Mouse (Mus musculus) limb, embryonic 13.5 days (tissue): Measurements from ENCODE around the gene Rbm33. TPM values are rescaled to one million over a fixed set of nuclear protein-coding genes. Genes with fewer than 3 reads are reported as not detected.

Experiments
- ATAC-seq: fragments of 200-750 bp; cut with Nextera tagmentation; 2 replicates; pipeline ENCODE4 v1.8.0; 2017; ENCODE audit warnings: low read depth, moderate number of reproducible peaks, moderate TSS enrichment; ENCODE audit not compliant: low FRiP score
- H3K27ac ChIP-seq: fragments of 300-500 bp; sonication (generic); 2 replicates; pipeline ENCODE4 v1.5.1; 2015; ENCODE audit warnings: inconsistent platforms, mild to moderate bottlenecking, moderate library complexity
- H3K27me3 ChIP-seq: fragments of 300-500 bp; sonication (generic); 2 replicates; pipeline ENCODE4 v1.6.1; 2015; ENCODE audit warnings: mild to moderate bottlenecking, inconsistent platforms
- H3K36me3 ChIP-seq: fragments of 300-500 bp; sonication (generic); 2 replicates; pipeline ENCODE4 v1.6.1; 2015; ENCODE audit warnings: inconsistent platforms, mild to moderate bottlenecking, moderate library complexity
- H3K4me1 ChIP-seq: fragments of 300-500 bp; sonication (generic); 2 replicates; pipeline ENCODE4 v1.6.1; 2015; ENCODE audit warnings: inconsistent platforms
- H3K4me2 ChIP-seq: fragments of 300-500 bp; sonication (generic); replicated peaks from 2 replicates; pipeline ENCODE4 v1.6.1; 2015; ENCODE audit warnings: inconsistent platforms, mild to moderate bottlenecking, moderate library complexity
- H3K4me3 ChIP-seq: fragments of 300-500 bp; sonication (generic); 2 replicates; pipeline ENCODE4 v1.5.1; 2015; ENCODE audit warnings: moderate library complexity, mild to moderate bottlenecking, inconsistent platforms
- H3K9ac ChIP-seq: fragments of 300-500 bp; sonication (generic); 2 replicates; pipeline ENCODE4 v1.6.1; 2015; ENCODE audit warnings: mild to moderate bottlenecking, inconsistent platforms
- H3K9me3 ChIP-seq: fragments of 300-500 bp; sonication (generic); 2 replicates; pipeline ENCODE4 v1.6.1; 2016; ENCODE audit warnings: inconsistent platforms
- WGBS: fragments of 180-500 bp; shearing (Covaris S2); methylation state at CpG from one replicate; pipeline ENCODE4 v1.1.7; 2015; 5-methylcytosine and 5-hydroxymethylcytosine counted together
- polyA plus RNA-seq: library from polyadenylated mRNA; unstranded; fragments of >200 nt; fragmentation: Nextera tagmentation; extraction: Ambion mirVana; gene quantifications from 2 replicates; pipeline ENCODE4 v1.2.1, GENCODE M21; 2015

Gene Rbm33
- polyA plus RNA-seq, 1 experiment from 2014 or later = 12.5 TPM

DNA sequence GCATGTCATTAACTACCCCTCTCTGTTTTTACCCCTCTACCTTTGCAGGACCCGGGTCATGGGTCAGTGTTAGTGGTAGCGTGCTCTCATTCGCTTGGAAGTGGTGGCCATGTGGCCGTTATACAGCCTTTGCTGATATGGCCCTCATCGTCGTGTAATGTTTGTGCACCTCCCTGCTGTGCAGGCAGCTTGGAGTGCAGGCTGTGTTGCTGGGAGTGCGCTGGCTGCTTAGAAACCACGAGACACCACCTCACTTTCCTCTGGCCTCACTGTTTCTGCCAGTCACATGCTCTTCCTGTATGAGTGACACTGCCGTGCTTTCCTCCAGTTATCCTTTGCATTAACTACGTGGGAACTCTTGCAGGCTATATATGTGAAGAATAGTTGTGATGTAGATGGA, 101.8 kb downstream of the Rbm33 start:
- no peak for ATAC-seq
- Histone ChIP-seq H3K9me3 (no peaks in the 10 kb centered on the region), H3K27me3 (no peaks in the 10 kb centered on the region), H3K36me3 (peaks cover 67% of the 10 kb centered on the region), H3K9ac (no peak overlapping the region), H3K27ac (no peak overlapping the region), H3K4me3 (no peak overlapping the region), H3K4me1 (no peaks in the 10 kb centered on the region), H3K4me2 (no peak overlapping the region)
- 79% methylated on average over 10 of the region's 10 CpGs for WGBS

DNA sequence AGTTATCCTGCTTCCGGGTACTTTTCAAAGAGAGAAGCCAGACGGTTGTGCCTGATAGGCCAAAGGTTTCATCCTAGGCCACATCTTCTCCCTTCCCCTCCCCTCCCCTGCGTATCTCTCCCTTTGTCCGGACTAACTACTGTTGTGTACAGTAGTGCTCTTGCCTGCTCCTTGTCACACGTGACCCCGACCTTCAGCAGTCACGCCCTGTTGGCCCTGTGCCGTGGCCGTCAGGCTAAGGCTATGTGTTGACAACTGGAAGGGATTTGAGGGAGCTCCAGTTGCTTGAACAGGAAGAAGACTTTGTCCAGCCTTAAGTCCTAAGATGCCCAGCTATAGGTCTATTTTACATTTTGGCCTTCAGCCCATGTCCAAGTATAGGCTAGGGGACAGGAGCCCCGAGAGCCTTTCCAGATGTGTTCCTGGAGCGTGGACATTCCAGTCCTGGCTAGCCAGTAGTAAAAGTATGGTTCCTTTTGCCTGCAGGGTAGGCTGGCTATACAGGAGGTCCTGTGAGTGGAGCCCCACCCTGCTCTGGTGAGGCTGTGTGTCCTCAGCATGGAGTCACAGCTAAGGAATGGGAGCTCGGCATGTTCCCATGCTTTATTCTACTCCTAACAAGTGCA, 102.8 kb downstream of the Rbm33 start:
- peaks cover 57% of the 10 kb centered on the region for H3K36me3 ChIP-seq

DNA sequence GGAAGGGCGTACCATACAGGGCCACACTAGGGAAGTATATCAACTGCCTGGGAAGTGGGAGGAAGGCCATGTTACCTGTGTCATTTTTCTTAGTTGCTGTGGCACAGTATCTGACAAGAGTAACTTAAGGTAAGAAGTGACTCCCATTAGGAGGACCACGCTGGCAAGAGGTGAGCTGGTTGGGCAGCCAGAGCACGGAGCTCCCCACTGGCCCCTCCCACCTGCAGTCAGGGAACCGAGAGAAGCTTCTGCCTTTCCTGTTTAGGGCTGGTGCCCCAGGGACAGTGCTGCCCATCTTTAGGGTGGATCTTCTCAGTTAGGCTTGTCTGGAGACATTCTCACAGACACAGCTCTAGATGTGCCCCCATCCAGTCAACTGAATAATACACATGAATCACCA, 106.9 kb downstream of the Rbm33 start:
- 66% methylated on average over 4 of the region's 4 CpGs for WGBS
- Histone ChIP-seq H3K9me3 (no peaks in the 10 kb centered on the region), H3K4me1 (no peaks in the 10 kb centered on the region), H3K4me3 (no peak overlapping the region), H3K27ac (no peak overlapping the region), H3K27me3 (no peaks in the 10 kb centered on the region), H3K4me2 (no peak overlapping the region), H3K36me3 (peaks cover 21% of the 10 kb centered on the region), H3K9ac (no peak overlapping the region)
- no peak for ATAC-seq

More for the DNA sequence above, 102.8 kb downstream of the Rbm33 start:
- no peak overlapping the region for H3K27ac ChIP-seq
- H3K4me1 ChIP-seq = no peaks in the 10 kb centered on the region
- H3K9me3 ChIP-seq = no peaks in the 10 kb centered on the region
- no peak overlapping the region for H3K4me3 ChIP-seq
- no peaks in the 10 kb centered on the region for H3K27me3 ChIP-seq
- ATAC-seq = no peak
- H3K4me2 ChIP-seq = no peak overlapping the region
- 91% methylated on average over 12 of the region's 12 CpGs for WGBS
- no peak overlapping the region for H3K9ac ChIP-seq

DNA sequence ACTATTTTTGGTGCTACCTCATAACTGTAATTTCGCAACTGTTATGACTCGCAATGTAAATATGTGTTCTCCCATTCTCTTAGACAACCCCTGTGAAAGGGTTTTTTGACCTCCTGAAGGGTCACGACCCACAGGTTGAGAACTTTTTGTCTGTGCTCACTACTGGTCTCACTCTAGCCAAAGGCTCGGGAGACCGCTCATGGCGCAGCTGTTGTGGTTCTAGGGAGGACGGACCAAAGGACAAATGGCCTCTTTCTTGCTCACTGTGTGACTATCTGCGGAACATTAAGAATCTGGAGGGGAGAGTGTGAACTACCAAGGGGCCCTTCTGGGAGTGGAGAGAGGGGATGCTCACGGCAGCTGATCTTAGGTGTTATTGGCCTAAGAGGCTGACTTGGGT, 109.0 kb downstream of the Rbm33 start:
- Histone ChIP-seq H3K9me3 (no peaks in the 10 kb centered on the region), H3K4me3 (no peak overlapping the region), H3K27me3 (no peaks in the 10 kb centered on the region), H3K36me3 (no peaks in the 10 kb centered on the region; the same call in 1 of the 2 replicates), H3K9ac (no peak overlapping the region), H3K27ac (no peak overlapping the region), H3K4me1 (no peaks in the 10 kb centered on the region), H3K4me2 (no peak overlapping the region)
- 93% methylated on average over 9 of the region's 9 CpGs for WGBS
- no peak for ATAC-seq

DNA sequence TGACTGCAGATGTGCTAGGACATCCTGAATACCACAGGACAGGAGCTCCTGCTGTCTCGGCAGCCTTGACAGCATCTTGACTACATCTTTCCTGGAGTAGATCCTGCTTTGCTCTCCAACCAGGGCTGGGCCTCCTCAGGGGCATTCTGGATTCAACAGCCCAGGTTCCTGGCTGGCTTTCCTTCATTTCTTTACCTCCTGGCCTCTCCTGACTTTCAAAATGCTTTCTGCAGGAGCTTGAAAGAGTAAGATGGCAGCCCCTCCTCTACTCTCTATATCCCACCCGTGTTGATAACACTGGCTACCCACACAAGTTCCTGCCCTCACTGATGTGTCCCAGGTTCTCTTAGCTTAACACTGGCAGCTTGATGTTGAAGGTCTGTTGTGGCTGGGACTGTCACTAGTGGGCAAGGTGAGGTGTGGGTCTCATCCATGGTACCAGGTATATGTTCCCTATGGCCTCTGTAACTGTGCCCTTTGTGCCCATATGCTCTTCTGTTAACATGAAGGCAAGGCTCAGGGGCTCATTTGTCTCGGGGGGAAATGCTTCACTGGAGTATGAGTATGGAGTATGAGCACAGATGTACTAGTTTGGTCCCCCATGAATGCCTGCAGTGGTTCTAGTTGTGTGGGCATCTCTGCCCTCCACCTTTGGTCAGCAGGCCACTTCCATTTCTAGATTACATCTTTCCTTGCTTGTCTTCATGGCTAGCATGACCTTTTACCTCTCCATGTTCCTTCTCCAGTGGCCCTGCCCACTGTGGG, 133.4 kb downstream of the Rbm33 start:
- Histone ChIP-seq H3K36me3 (no peaks in the 10 kb centered on the region), H3K4me1 (no peaks in the 10 kb centered on the region), H3K4me3 (no peak overlapping the region), H3K27ac (no peak overlapping the region), H3K9me3 (no peaks in the 10 kb centered on the region), H3K9ac (no peak overlapping the region), H3K27me3 (peaks cover 32% of the 10 kb centered on the region), H3K4me2 (no peak overlapping the region)
- ATAC-seq = no peak
- WGBS = 59% methylated on average over 3 of the region's 3 CpGs

DNA sequence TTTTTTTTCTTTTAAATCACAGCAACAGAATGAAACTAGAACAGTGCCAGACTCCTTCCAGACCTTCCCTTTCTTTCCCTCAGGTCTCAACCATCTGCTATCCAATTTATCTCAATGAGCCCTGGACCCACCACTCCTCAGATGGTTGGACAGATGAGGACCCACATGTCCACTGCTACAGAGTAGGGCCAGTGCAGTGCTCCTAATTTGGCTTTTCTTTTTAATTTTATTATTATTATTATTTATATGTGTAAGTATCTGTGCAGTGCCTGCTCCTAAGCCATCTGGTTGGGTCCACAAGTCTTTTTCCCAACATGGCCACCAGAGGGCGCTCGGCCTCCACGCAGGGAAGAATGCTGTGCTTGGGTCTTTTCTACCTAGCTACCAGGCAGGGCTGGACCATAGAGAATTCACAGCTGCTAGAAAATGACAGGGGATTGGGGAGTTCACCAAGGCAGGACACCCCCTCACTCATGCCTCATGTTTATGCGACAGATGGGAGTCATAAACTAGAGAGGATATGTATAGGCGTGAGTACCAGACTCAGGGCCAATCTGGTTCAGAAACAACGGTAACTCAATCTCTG, 134.2 kb downstream of the Rbm33 start:
- H3K4me3 ChIP-seq = no peak overlapping the region
- peak; percentile 71 for ATAC-seq
- no peaks in the 10 kb centered on the region for H3K36me3 ChIP-seq
- H3K9me3 ChIP-seq = no peaks in the 10 kb centered on the region
- no peak overlapping the region for H3K9ac ChIP-seq
- H3K4me1 ChIP-seq = no peaks in the 10 kb centered on the region
- H3K4me2 ChIP-seq = no peak overlapping the region
- 25% methylated on average over 6 of the region's 6 CpGs for whole genome bisulfite sequencing
- no peak overlapping the region for H3K27ac ChIP-seq
- peaks cover 41% of the 10 kb centered on the region for H3K27me3 ChIP-seq

DNA sequence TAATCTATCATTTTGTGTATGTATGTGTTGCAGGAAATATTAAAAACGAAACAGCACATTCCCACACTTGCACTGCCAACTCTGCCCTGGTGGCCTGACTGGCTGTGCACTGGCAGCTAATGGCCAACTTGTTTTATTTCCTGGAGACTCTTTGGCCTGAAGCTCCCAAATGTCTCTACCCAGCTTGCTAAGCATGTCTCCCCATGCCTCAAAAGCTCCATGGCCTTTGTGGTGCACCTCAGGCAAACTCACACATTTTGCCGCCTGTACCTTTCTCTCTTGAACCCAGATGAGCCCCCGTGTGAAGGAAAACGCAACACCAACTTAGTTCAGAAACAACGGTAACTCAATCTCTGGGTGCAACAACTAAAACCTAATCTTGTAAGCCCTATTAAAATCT, 136.2 kb downstream of the Rbm33 start:
- H3K27me3 ChIP-seq = peaks cover 59% of the 10 kb centered on the region
- peaks cover 4% of the 10 kb centered on the region for H3K4me1 ChIP-seq
- H3K4me3 ChIP-seq = no peak overlapping the region
- ATAC-seq = no peak
- 82% methylated on average over 5 of the region's 5 CpGs for WGBS
- no peaks in the 10 kb centered on the region for H3K36me3 ChIP-seq
- H3K9me3 ChIP-seq = no peaks in the 10 kb centered on the region
- H3K4me2 ChIP-seq = no peak overlapping the region
- no peak overlapping the region for H3K27ac ChIP-seq
- H3K9ac ChIP-seq = no peak overlapping the region

DNA sequence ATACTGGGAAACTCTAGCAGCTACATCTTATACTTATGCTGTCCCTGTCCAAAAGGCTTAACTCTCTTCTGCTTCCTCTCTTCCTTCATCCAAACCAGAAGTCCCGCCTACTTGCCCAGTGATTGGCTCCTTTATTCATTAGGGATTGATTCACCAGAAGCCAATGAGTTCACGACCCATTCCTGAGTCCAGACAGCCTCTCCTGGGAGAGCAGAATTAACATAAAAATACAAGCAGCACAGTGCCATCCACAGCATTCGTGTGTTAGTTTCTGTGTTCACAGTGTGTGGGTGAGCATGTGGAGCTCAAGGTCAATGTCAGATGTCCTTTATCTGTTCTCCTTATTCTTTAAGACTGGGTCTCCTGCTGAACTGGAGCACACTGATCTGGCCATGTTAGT, 136.6 kb downstream of the Rbm33 start:
- WGBS = 40% methylated on average over 3 of the region's 3 CpGs
- Histone ChIP-seq H3K27ac (no peak overlapping the region), H3K9me3 (no peaks in the 10 kb centered on the region), H3K9ac (no peak overlapping the region), H3K27me3 (peaks cover 63% of the 10 kb centered on the region), H3K36me3 (no peaks in the 10 kb centered on the region), H3K4me3 (no peak overlapping the region), H3K4me2 (no peak overlapping the region), H3K4me1 (peaks cover 8% of the 10 kb centered on the region)
- no peak for ATAC-seq

DNA sequence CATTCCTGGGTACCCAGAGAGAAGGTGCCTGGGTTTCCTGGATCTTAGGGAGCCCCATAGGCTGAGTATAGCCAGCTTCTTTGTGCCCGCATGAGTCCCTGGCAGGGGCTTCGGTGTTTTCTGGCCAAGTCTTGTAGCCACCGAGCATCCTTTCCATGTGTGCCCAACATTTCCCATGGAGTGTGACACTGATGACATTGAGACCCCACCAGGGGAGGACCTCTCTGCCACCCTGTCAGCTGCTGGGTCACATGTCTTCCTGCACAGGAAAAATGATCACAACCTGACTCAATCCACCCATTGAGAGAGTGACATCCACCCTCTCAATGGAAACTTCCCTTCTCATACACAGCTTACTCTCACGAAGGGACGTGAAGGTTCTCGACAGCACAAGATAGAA, 137.6 kb downstream of the Rbm33 start:
- Histone ChIP-seq H3K27me3 (peaks cover 74% of the 10 kb centered on the region), H3K4me1 (peaks cover 18% of the 10 kb centered on the region)
- ATAC-seq = no peak

DNA sequence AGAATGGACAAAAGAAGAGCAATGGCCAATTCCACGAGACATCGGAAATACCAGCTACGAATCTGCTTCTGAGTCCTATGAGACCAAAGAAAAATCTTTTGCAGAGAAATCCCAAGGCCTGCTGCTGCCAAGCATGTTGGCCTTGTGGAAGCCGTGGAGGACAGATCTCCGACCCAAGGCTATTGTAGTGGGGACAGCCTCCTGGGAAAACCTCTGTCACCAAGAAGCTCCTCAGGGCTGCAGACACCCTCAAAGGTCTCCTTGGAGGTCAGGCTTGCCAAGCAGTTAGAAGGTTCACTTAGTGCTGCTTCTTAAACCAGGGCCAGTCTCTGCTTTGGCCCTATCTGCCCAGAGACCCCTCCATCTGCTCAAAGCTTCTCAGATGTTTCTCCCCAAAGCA, 138.8 kb downstream of the Rbm33 start:
- Histone ChIP-seq H3K9me3 (no peaks in the 10 kb centered on the region), H3K4me2 (no peak overlapping the region), H3K4me3 (no peak overlapping the region), H3K4me1 (peaks cover 29% of the 10 kb centered on the region), H3K9ac (no peak overlapping the region), H3K27ac (no peak overlapping the region), H3K27me3 (peaks cover 85% of the 10 kb centered on the region), H3K36me3 (no peaks in the 10 kb centered on the region)
- ATAC-seq = no peak
- WGBS = 82% methylated on average over 5 of the region's 5 CpGs

More for the DNA sequence above, 137.6 kb downstream of the Rbm33 start:
- no peak overlapping the region for H3K9ac ChIP-seq
- no peaks in the 10 kb centered on the region for H3K36me3 ChIP-seq
- no peak overlapping the region for H3K27ac ChIP-seq
- WGBS = 87% methylated on average over 6 of the region's 6 CpGs
- H3K4me3 ChIP-seq = no peak overlapping the region
- H3K9me3 ChIP-seq = no peaks in the 10 kb centered on the region
- no peak overlapping the region for H3K4me2 ChIP-seq

DNA sequence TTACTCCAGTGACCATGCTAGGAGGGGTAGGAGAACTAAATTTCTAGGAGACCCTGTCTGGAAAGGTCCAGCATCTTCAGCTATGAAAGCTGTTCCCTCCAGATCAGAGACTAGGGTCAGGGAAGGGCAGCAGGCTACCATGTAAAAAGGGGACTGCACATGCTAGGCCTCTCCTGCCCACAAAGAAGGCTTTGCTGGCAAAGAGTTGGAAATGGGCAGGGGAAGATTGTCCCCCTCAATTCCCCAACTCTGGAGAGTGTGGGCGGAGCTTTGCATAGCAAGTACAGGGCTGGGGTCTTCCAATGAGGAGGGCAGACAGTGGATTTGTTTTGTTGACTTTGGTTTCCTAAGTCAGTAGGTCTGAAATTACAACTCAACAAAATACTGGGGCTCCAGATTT, 139.4 kb downstream of the Rbm33 start:
- Histone ChIP-seq H3K4me2 (no peak overlapping the region), H3K4me3 (no peak overlapping the region), H3K36me3 (no peaks in the 10 kb centered on the region), H3K9ac (no peak overlapping the region), H3K9me3 (no peaks in the 10 kb centered on the region), H3K27ac (no peak overlapping the region), H3K4me1 (peaks cover 32% of the 10 kb centered on the region), H3K27me3 (peaks cover 92% of the 10 kb centered on the region)
- ATAC-seq = no peak
- 69% methylated on average over 1 of the region's 1 CpGs for WGBS

DNA sequence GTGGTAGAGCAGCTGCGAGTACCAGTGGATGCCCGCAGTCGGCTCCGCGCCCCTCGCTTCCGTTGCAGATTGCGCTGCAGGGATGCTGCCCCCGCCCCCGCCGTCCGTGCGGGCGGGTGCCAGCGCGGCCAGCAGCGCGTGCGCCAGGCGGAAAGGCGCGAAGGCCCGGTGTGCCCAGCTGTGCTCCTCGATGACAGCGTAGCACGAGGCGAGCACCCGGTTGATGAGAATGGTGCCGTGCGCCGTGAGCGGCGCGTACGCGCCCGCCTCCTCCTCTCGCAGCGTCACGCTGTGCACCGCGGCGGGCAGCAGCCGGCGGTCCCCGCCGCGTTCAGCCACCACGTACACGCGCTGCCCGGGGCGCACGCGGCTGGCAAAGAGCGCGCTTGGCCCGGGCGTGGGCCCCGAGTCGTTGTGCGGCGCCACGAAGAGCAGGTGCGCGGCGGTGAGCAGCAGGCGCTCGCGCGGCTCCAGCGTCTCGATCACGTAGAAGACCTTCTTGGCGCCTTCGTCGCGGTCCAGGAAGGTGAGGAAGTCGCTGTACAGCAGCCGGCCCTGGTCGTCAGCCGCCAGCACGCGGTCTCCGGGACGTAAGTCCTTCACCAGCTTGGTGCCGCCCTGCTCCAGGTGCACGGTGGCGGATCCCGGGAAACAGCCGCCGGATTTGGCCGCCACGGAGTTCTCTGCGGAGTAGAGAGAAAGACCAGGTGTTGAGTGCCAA, 141.2 kb downstream of the Rbm33 start:
- Histone ChIP-seq H3K9me3 (no peaks in the 10 kb centered on the region), H3K27me3 (peaks cover 97% of the 10 kb centered on the region), H3K4me3 (peak overlapping the region; percentile 45), H3K27ac (no peak overlapping the region), H3K4me1 (peaks cover 32% of the 10 kb centered on the region), H3K4me2 (peak overlapping the region; percentile 76), H3K36me3 (no peaks in the 10 kb centered on the region), H3K9ac (no peak overlapping the region)
- ATAC-seq = 0 out of 2 replicates have a peak, but pooled peaks have one; percentile 5
- under 1% methylated on average over 76 of the region's 95 CpGs for WGBS
